Mouse (Mus musculus) liver, embryonic 12.5 days (tissue): ENCODE results near the gene Adgrg3. TPM values are rescaled to one million over a fixed set of nuclear protein-coding genes. Genes with fewer than 3 reads are reported as not detected.

ENCODE experiments used
- ATAC-seq: fragments of 200-750 bp; cut with Nextera tagmentation; 2 replicates; pipeline ENCODE4 v1.8.0; 2017; ENCODE audit warnings: moderate number of reproducible peaks, mild to moderate bottlenecking, moderate library complexity
- H3K27ac ChIP-seq: fragments of 300-500 bp; sonication (generic); 2 replicates; pipeline ENCODE4 v1.5.1; 2016; ENCODE audit warnings: mild to moderate bottlenecking
- H3K27me3 ChIP-seq: fragments of 300-500 bp; sonication (generic); replicated peaks from 2 replicates; pipeline ENCODE4 v1.6.1; 2016; ENCODE audit warnings: mild to moderate bottlenecking, moderate library complexity
- H3K36me3 ChIP-seq: fragments of 300-500 bp; sonication (generic); 2 replicates; pipeline ENCODE4 v1.6.1; 2016; ENCODE audit warnings: mild to moderate bottlenecking, moderate library complexity
- H3K4me1 ChIP-seq: fragments of 300-500 bp; sonication (generic); 2 replicates; pipeline ENCODE4 v1.6.1; 2016
- H3K4me2 ChIP-seq: fragments of 300-500 bp; sonication (generic); 2 replicates; pipeline ENCODE4 v1.6.1; 2016; ENCODE audit warnings: mild to moderate bottlenecking, moderate library complexity
- H3K4me3 ChIP-seq: fragments of 300-500 bp; sonication (generic); 2 replicates; pipeline ENCODE4 v1.5.1; 2016; ENCODE audit warnings: mild to moderate bottlenecking, moderate library complexity
- H3K9ac ChIP-seq: fragments of 300-500 bp; sonication (generic); 2 replicates; pipeline ENCODE4 v1.6.1; 2016; ENCODE audit warnings: mild to moderate bottlenecking, moderate library complexity
- H3K9me3 ChIP-seq: fragments of 300-500 bp; sonication (generic); replicated peaks from 2 replicates; pipeline ENCODE4 v1.6.1; 2016; ENCODE audit warnings: mild to moderate bottlenecking, moderate library complexity
- WGBS: fragments of 180-500 bp; shearing (Covaris S2); methylation state at CpG from one replicate; pipeline ENCODE4 v1.1.7; 2016; ENCODE audit not compliant: insufficient replicate concordance; 5-methylcytosine and 5-hydroxymethylcytosine counted together
- polyA plus RNA-seq: library from polyadenylated mRNA; unstranded; fragments of >200 nt; fragmentation: Nextera tagmentation; extraction: Ambion mirVana; gene quantifications from 2 replicates; pipeline ENCODE4 v1.2.1, GENCODE M21; 2016

The Adgrg3 gene
- polyA plus RNA-seq, 1 experiment from 2014 or later, result 8.7 TPM

DNA sequence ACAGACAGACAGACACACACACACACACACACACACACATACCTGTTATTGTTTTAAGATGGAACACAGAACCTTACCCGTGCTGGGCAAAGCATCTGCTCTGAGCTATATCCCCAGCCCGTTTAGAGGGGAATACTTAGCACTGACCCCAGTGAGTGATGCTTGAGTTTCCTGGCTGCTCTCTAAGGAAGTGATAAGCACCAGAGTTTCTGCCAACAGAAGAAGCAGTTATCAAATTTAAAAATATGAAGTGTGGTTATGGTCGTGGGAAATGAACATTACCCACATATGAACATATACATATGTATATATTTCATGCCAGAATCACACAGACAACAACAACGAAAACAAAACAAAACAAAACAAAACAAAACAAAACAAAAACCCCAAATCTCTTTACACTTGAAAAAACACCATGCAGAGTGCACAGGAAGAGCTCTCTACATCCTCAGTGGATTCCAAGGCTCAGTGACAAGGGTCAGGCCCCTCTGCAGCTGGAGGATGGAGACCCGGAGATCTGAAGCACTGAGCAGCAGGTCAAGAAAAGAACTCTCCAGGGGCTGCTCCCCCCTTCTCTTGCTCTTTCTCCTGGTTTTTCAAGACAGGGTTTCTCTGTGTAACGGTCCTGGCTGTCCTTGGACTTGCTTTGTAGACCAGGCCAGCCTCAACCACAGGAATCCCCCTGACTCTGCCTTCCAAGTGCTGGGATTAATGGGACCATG, 42.5 kb downstream of the Adgrg3 start:
- Histone ChIP-seq H3K4me2 (no peak overlapping the region), H3K36me3 (no peaks in the 10 kb centered on the region), H3K9ac (no peak overlapping the region), H3K27me3 (no peaks in the 10 kb centered on the region), H3K9me3 (no peaks in the 10 kb centered on the region), H3K4me3 (no peak overlapping the region), H3K4me1 (peaks cover 48% of the 10 kb centered on the region), H3K27ac (no peak overlapping the region)
- 43% methylated on average over 6 of the region's 6 CpGs for WGBS
- no peak for ATAC-seq

DNA sequence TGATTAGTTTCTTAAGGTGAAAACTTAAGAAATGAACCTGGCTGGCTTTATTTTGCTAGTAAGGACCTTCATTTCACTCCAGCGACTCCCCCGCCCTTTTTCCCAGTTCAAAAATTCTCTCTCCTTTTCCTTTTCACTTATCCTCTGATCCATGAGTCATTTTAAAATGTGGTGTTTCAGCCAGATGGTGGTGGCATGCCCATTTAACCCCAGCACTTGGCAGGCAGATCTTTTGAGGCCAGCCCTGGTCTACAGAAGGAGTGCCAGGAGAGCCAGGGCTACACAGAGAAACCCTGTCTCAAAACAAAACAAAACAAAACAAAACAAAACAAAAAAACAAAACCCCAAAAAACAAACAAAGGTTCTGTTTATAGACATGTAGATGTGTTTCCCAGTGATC, 47.0 kb downstream of the Adgrg3 start:
- 85% methylated on average over 2 of the region's 2 CpGs for WGBS
- ATAC-seq, result no peak
- H3K4me2 ChIP-seq, result no peak overlapping the region
- H3K9ac ChIP-seq, result no peak overlapping the region
- H3K4me3 ChIP-seq, result no peak overlapping the region
- H3K9me3 ChIP-seq, result no peaks in the 10 kb centered on the region
- H3K36me3 ChIP-seq, result no peaks in the 10 kb centered on the region
- H3K4me1 ChIP-seq, result peaks cover 12% of the 10 kb centered on the region
- H3K27me3 ChIP-seq, result no peaks in the 10 kb centered on the region
- no peak overlapping the region for H3K27ac ChIP-seq

GRCm38 (mm10) chr8:95067582-95067981, 50.1 kb downstream of the Adgrg3 start:
- H3K9me3 ChIP-seq, result no peaks in the 10 kb centered on the region
- H3K36me3 ChIP-seq, result no peaks in the 10 kb centered on the region
- H3K27me3 ChIP-seq, result no peaks in the 10 kb centered on the region
- 0 out of 2 replicates have a peak, but pooled peaks cover 3% of the 10 kb centered on the region for H3K4me1 ChIP-seq
- H3K9ac ChIP-seq, result no peak overlapping the region
- no peak overlapping the region for H3K4me3 ChIP-seq
- H3K4me2 ChIP-seq, result no peak overlapping the region
- no peak overlapping the region for H3K27ac ChIP-seq
- peak; percentile 49; the same call in 1 of the 2 replicates for ATAC-seq
- WGBS, result 36% methylated on average over 3 of the region's 3 CpGs

DNA sequence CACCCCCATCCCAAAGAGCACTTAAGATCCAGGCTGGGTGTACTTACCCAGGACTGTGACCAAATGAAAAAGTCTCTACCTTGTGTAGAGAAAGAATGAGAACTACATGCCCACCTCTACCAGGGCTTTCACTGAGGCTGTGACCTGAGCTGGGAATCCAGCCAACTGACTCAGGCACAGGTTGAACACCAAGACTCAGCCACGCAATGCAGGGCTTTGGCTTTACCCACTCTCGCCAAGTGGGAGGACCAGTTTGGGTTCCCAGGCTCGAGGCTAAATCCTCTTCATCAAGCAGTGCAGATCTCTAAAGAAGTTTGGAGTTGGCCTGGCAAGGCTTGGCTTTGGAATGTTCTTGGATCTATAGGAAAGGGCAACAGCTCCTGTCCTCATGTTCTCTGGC, 58.0 kb downstream of the Adgrg3 start:
- no peak overlapping the region for H3K4me3 ChIP-seq
- no peaks in the 10 kb centered on the region for H3K36me3 ChIP-seq
- ATAC-seq, result no peak
- H3K27me3 ChIP-seq, result no peaks in the 10 kb centered on the region
- peaks cover 13% of the 10 kb centered on the region for H3K4me1 ChIP-seq
- no peak overlapping the region for H3K27ac ChIP-seq
- no peak overlapping the region for H3K9ac ChIP-seq
- 64% methylated on average over 3 of the region's 3 CpGs for WGBS
- H3K4me2 ChIP-seq, result no peak overlapping the region
- H3K9me3 ChIP-seq, result no peaks in the 10 kb centered on the region

DNA sequence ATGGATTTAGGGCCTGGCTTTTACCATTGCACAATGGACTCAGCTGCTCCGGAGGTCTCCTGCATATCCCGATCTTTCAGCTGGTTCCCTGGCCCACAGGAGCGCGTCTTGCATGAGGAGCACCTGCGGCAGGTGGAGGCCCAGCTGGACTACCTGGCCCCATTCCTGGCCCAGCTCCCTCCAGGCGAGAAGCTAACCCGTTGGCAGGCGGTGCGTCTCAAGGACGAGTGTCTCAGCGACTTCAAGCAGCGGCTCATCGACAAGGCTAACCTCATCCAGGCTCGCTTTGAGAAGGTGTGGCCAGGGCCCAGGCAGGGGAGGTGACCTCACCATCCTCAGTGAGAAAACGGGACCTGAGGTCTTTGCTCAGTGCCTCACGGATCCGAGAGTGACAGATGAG, 58.7 kb downstream of the Adgrg3 start:
- Histone ChIP-seq H3K4me3 (no peak overlapping the region), H3K27me3 (no peaks in the 10 kb centered on the region), H3K4me1 (peaks cover 13% of the 10 kb centered on the region), H3K36me3 (no peaks in the 10 kb centered on the region), H3K4me2 (no peak overlapping the region), H3K27ac (no peak overlapping the region), H3K9me3 (no peaks in the 10 kb centered on the region), H3K9ac (no peak overlapping the region)
- no peak for ATAC-seq
- WGBS, result 72% methylated on average over 17 of the region's 17 CpGs

DNA sequence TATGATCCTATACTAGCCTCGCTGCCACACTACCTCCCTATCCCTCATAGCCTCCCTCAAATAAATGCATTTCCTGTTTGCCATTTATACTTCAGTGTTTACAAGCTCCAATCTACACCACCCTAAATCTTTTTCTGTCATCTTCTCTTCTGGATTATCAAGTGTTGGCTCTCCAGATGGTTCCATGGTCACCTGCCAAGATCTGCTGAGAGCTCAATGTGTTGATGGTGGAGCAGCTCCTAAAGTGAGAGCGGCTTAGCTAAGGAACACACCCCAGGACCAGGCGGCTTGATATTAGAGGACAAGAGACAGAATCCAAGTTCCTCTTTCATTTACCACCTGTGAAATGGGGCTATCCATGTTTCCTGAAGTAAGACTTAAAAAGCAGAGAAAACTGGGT, 60.6 kb downstream of the Adgrg3 start:
- no peaks in the 10 kb centered on the region for H3K27me3 ChIP-seq
- H3K9me3 ChIP-seq, result no peaks in the 10 kb centered on the region
- H3K9ac ChIP-seq, result no peak overlapping the region
- H3K4me3 ChIP-seq, result no peak overlapping the region
- peaks cover 30% of the 10 kb centered on the region for H3K4me1 ChIP-seq
- no peak overlapping the region for H3K4me2 ChIP-seq
- 63% methylated on average over 3 of the region's 3 CpGs for WGBS
- no peak overlapping the region for H3K27ac ChIP-seq
- peaks cover 6% of the 10 kb centered on the region; the same call in 1 of the 2 replicates for H3K36me3 ChIP-seq
- no peak for ATAC-seq

DNA sequence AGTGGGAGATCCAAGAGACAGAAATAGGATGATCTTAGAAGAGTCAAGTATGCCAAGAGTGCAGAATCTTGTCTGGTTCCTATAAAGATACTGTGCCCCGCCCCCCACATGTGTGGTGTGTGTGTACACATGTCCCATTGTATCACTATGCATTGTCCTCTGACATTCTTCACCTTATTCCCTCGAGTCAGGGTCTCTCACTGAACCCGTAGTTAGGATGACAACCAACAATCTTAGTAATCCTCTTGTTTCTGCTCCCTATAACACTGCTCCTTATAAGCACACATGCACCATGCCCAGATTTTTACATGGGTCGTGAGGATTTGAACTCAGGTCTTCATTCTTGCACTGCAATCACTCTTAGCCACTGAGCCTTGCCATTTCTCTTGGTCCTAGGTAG, 61.8 kb downstream of the Adgrg3 start:
- no peak for ATAC-seq
- no peak overlapping the region for H3K9ac ChIP-seq
- 76% methylated on average over 4 of the region's 4 CpGs for WGBS
- H3K36me3 ChIP-seq, result peaks cover 18% of the 10 kb centered on the region
- peak overlapping the region; percentile 87 for H3K4me2 ChIP-seq
- no peak overlapping the region for H3K4me3 ChIP-seq
- no peaks in the 10 kb centered on the region for H3K9me3 ChIP-seq
- peaks cover 33% of the 10 kb centered on the region for H3K4me1 ChIP-seq
- H3K27me3 ChIP-seq, result no peaks in the 10 kb centered on the region
- H3K27ac ChIP-seq, result no peak overlapping the region

GRCm38 (mm10) chr8:95080381-95081341, 63.2 kb downstream of the Adgrg3 start, which contains the start of gene Katnb1:
TSS of gene Katnb1 (plus strand) at chr8:95081186.
- H3K4me2 ChIP-seq, result peak within 1 kb of the TSS; percentile 87
- WGBS, result under 1% methylated on average over 47 of the region's 47 CpGs
- peak within 1 kb of the TSS; percentile 84 for H3K27ac ChIP-seq
- peaks cover 47% of the 10 kb centered on the region for H3K4me1 ChIP-seq
- H3K27me3 ChIP-seq, result no peaks in the 10 kb centered on the region
- ATAC-seq, result peak; percentile 93
- H3K9ac ChIP-seq, result peak within 1 kb of the TSS; percentile 84
- H3K4me3 ChIP-seq, result peak within 1 kb of the TSS; percentile 89
- H3K36me3 ChIP-seq, result peaks cover 31% of the 10 kb centered on the region
- H3K9me3 ChIP-seq, result no peaks in the 10 kb centered on the region

GRCm38 (mm10) chr8:95081650-95082049, 64.2 kb downstream of the Adgrg3 start:
- peak overlapping the region; percentile 87 for H3K4me2 ChIP-seq
- H3K36me3 ChIP-seq, result peaks cover 36% of the 10 kb centered on the region
- H3K27ac ChIP-seq, result peak overlapping the region; percentile 84
- H3K9me3 ChIP-seq, result no peaks in the 10 kb centered on the region
- no peaks in the 10 kb centered on the region for H3K27me3 ChIP-seq
- no peak for ATAC-seq
- 5% methylated on average over 11 of the region's 11 CpGs for WGBS
- H3K4me3 ChIP-seq, result peak overlapping the region; percentile 89
- peak overlapping the region; percentile 84 for H3K9ac ChIP-seq
- peaks cover 55% of the 10 kb centered on the region for H3K4me1 ChIP-seq

- Histone ChIP-seq H3K4me3 (no peak overlapping the region), H3K4me1 (peaks cover 59% of the 10 kb centered on the region), H3K9me3 (no peaks in the 10 kb centered on the region), H3K27me3 (no peaks in the 10 kb centered on the region), H3K4me2 (peak overlapping the region; percentile 49; the same call in 1 of the 2 replicates), H3K36me3 (peaks cover 62% of the 10 kb centered on the region), H3K27ac (no peak overlapping the region), H3K9ac (no peak overlapping the region)
- no peak for ATAC-seq
- 83% methylated on average over 4 of the region's 4 CpGs for WGBS
Measured at GRCm38 (mm10) chr8:95084261-95084660, 66.8 kb downstream of the Adgrg3 start.

- Histone ChIP-seq H3K4me2 (peak overlapping the region; percentile 49), H3K27me3 (no peaks in the 10 kb centered on the region), H3K36me3 (peaks cover 66% of the 10 kb centered on the region), H3K4me3 (no peak overlapping the region), H3K27ac (peak overlapping the region; percentile 81), H3K4me1 (peaks cover 55% of the 10 kb centered on the region), H3K9me3 (no peaks in the 10 kb centered on the region), H3K9ac (peak overlapping the region; percentile 51)
- ATAC-seq, result no peak
- 69% methylated on average over 10 of the region's 10 CpGs for WGBS
Measured at GRCm38 (mm10) chr8:95084744-95085431, 67.4 kb downstream of the Adgrg3 start.
